Mouse (Mus musculus) CH12.LX (cell line): Measurements from ENCODE around the gene Cfap300. TPM values are rescaled to one million over a fixed set of nuclear protein-coding genes. Genes with fewer than 3 reads are reported as not detected.

Experiments used
- DNase-seq: peaks from one replicate; pipeline ENCODE4 v3.0.0-alpha.2; 2013; ENCODE audit errors: extremely low read depth
- H3K27ac ChIP-seq: 2 replicates; pipeline ENCODE4 v1.5.1; 2012; ENCODE audit warnings: low read depth, mild to moderate bottlenecking, control low read depth, moderate library complexity; ENCODE audit not compliant: insufficient read depth
- H3K27me3 ChIP-seq: replicated peaks from 2 replicates; pipeline ENCODE3; 2012; ENCODE audit warnings: inconsistent platforms
- H3K36me3 ChIP-seq, 2 experiments: replicated peaks in 1 of 2; 2 replicates each; pipeline versions ENCODE3 to v1.6.1; 2012; ENCODE audit warnings: inconsistent platforms in 1 of 2, low read length in 1 of 2, mild to moderate bottlenecking in 1 of 2, mixed read lengths in 1 of 2, moderate library complexity in 1 of 2; ENCODE audit not compliant: control insufficient read depth in 1 of 2, insufficient read depth in 1 of 2
- H3K4me1 ChIP-seq, 2 experiments: 2 replicates each; pipeline ENCODE4 v1.6.1; 2012; ENCODE audit warnings: inconsistent platforms in 1 of 2, moderate library complexity in 1 of 2; ENCODE audit not compliant: insufficient read depth in 2 of 2, control insufficient read depth in 1 of 2
- H3K4me2 ChIP-seq: 2 replicates; pipeline ENCODE4 v1.6.1; 2012; ENCODE audit warnings: low read depth, mild to moderate bottlenecking, control low read depth; ENCODE audit not compliant: poor library complexity, insufficient read depth, severe bottlenecking
- H3K4me3 ChIP-seq, 3 experiments: fragments of 150-350 bp in 1 of 3; sonication (generic) in 1 of 3; replicated peaks in 1 of 3; 2 replicates each; pipeline versions ENCODE3 to v1.5.1; 2011 to 2012; ENCODE audit warnings: low read depth in 2 of 3, low read length in 2 of 3, mild to moderate bottlenecking in 2 of 3, moderate library complexity in 2 of 3, control low read depth in 1 of 3, improper control_type of control experiment in 1 of 3, inconsistent platforms in 1 of 3, mixed read lengths in 1 of 3; ENCODE audit not compliant: poor library complexity in 1 of 3
- H3K79me2 ChIP-seq: replicated peaks from 2 replicates; pipeline ENCODE4 v1.6.1; 2012; ENCODE audit warnings: mild to moderate bottlenecking, moderate library complexity; ENCODE audit not compliant: control insufficient read depth, poor library complexity, insufficient read depth, severe bottlenecking; ENCODE audit errors: extremely low read depth
- H3K9ac ChIP-seq: 2 replicates; pipeline ENCODE4 v1.6.1; 2012; ENCODE audit warnings: low read depth, mild to moderate bottlenecking, control low read depth, moderate library complexity; ENCODE audit not compliant: insufficient read depth
- H3K9me3 ChIP-seq: replicated peaks from 2 replicates; pipeline ENCODE3; 2012; ENCODE audit warnings: low read length, inconsistent platforms, mixed read lengths
- CHD1 ChIP-seq: IDR thresholded peaks from 2 replicates; pipeline ENCODE4 v1.6.1; 2012; ENCODE audit warnings: low read depth, low read length, improper control_type of control experiment, inconsistent platforms
- CTCF ChIP-seq, 2 experiments: IDR thresholded peaks in 1 of 2; conservative IDR thresholded peaks in 1 of 2; 2 replicates each; pipeline ENCODE4 v1.5.1; 2011 to 2012; ENCODE audit warnings: low read depth in 2 of 2, low read length in 2 of 2, improper control_type of control experiment in 1 of 2, inconsistent platforms in 1 of 2, mild to moderate bottlenecking in 1 of 2, moderate library complexity in 1 of 2
- E2F4 ChIP-seq: IDR thresholded peaks from 2 replicates; pipeline ENCODE4 v1.6.1; 2011; ENCODE audit warnings: low read depth, low read length, improper control_type of control experiment; ENCODE audit not compliant: insufficient replicate concordance
- ELF1 ChIP-seq: IDR thresholded peaks from 2 replicates; pipeline ENCODE4 v1.6.1; 2014; ENCODE audit warnings: low read depth, mild to moderate bottlenecking, inconsistent platforms, low read length, improper control_type of control experiment
- ETS1 ChIP-seq: conservative IDR thresholded peaks from 2 replicates; pipeline ENCODE4 v1.6.1; 2012; ENCODE audit warnings: low read depth, mild to moderate bottlenecking, inconsistent platforms, low read length, improper control_type of control experiment, moderate library complexity
- IRF4 ChIP-seq: IDR thresholded peaks from 2 replicates; pipeline ENCODE4 v1.6.1; 2014; ENCODE audit warnings: low read depth, mild to moderate bottlenecking, inconsistent platforms, low read length, improper control_type of control experiment
- JUND ChIP-seq: conservative IDR thresholded peaks from 2 replicates; pipeline ENCODE4 v1.6.1; 2011; ENCODE audit warnings: low read depth, low read length, improper control_type of control experiment
- KAT2A ChIP-seq: IDR thresholded peaks from 2 replicates; pipeline ENCODE4 v1.6.1; 2012; ENCODE audit warnings: low read length, improper control_type of control experiment, inconsistent platforms; ENCODE audit not compliant: insufficient replicate concordance
- MAFK ChIP-seq: IDR thresholded peaks from 2 replicates; pipeline ENCODE4 v1.6.1; 2011; ENCODE audit warnings: low read length, improper control_type of control experiment; ENCODE audit not compliant: insufficient replicate concordance
- MAX ChIP-seq: IDR thresholded peaks from 2 replicates; pipeline ENCODE4 v1.6.1; 2011; ENCODE audit warnings: low read length, improper control_type of control experiment
- MAZ ChIP-seq: IDR thresholded peaks from 2 replicates; pipeline ENCODE4 v1.6.1; 2012; ENCODE audit warnings: low read depth, mild to moderate bottlenecking, inconsistent platforms, low read length, improper control_type of control experiment, moderate library complexity
- MEF2A ChIP-seq: IDR thresholded peaks from 2 replicates; pipeline ENCODE4 v1.6.1; 2014; ENCODE audit warnings: low read depth, mild to moderate bottlenecking, inconsistent platforms, low read length, improper control_type of control experiment, borderline replicate concordance
- MXI1 ChIP-seq: IDR thresholded peaks from 2 replicates; pipeline ENCODE4 v1.6.1; 2011; ENCODE audit warnings: mild to moderate bottlenecking, low read depth, low read length, improper control_type of control experiment
- MYC ChIP-seq: IDR thresholded peaks from 2 replicates; pipeline ENCODE4 v1.6.1; 2011; ENCODE audit warnings: low read depth, mild to moderate bottlenecking, improper control_type of control experiment, low read length
- NRF1 ChIP-seq: IDR thresholded peaks from 2 replicates; pipeline ENCODE4 v1.6.1; 2014; ENCODE audit warnings: low read depth, mild to moderate bottlenecking, inconsistent platforms, low read length, improper control_type of control experiment, moderate library complexity
- PAX5 ChIP-seq: IDR thresholded peaks from 2 replicates; pipeline ENCODE4 v1.6.1; 2012; ENCODE audit warnings: low read length, inconsistent platforms, mixed read lengths
- RAD21 ChIP-seq: IDR thresholded peaks from 2 replicates; pipeline ENCODE4 v1.6.1; 2011; ENCODE audit warnings: low read depth, mild to moderate bottlenecking, low read length, improper control_type of control experiment, moderate library complexity
- SIN3A ChIP-seq: IDR thresholded peaks from 2 replicates; pipeline ENCODE4 v1.6.1; 2012; ENCODE audit warnings: low read length, improper control_type of control experiment, inconsistent platforms
- SMC3 ChIP-seq: IDR thresholded peaks from 2 replicates; pipeline ENCODE4 v1.6.1; 2011; ENCODE audit warnings: low read depth, low read length, improper control_type of control experiment
- TCF12 ChIP-seq: IDR thresholded peaks from 2 replicates; pipeline ENCODE4 v1.6.1; 2014; ENCODE audit warnings: low read depth, mild to moderate bottlenecking, inconsistent platforms, low read length, improper control_type of control experiment
- UBTF ChIP-seq: IDR thresholded peaks from 2 replicates; pipeline ENCODE4 v1.6.1; 2012; ENCODE audit warnings: low read depth, mild to moderate bottlenecking, inconsistent platforms, low read length, improper control_type of control experiment, moderate library complexity
- ZC3H11A ChIP-seq: IDR thresholded peaks from 2 replicates; pipeline ENCODE4 v1.6.1; 2012; ENCODE audit warnings: low read depth, mild to moderate bottlenecking, inconsistent platforms, low read length, improper control_type of control experiment
- ZMIZ1 ChIP-seq: IDR thresholded peaks from 2 replicates; pipeline ENCODE4 v1.6.1; 2012; ENCODE audit warnings: low read depth, mild to moderate bottlenecking, inconsistent platforms, low read length, improper control_type of control experiment
- ZNF384 ChIP-seq: IDR thresholded peaks from 2 replicates; pipeline ENCODE4 v1.6.1; 2012; ENCODE audit warnings: low read depth, low read length, improper control_type of control experiment, inconsistent platforms
- dilution Hi-C: fragments of 300-500 bp; cut with MboI; formaldehyde crosslinking; loops from 2 replicates; pipeline ENCODE4 v1.14.3; 2020; ENCODE audit warnings: low sequenced_read_pairs; ENCODE audit not compliant: extremely low pct_unique_long_range_greater_than_20kb, extremely low pct_ligation_motif_present
- in situ Hi-C: fragments of 300-500 bp; cut with MboI; formaldehyde crosslinking; loops from 3 replicates; pipeline ENCODE4 v1.14.3; 2019; ENCODE audit warnings: low sequenced_read_pairs, low pct_ligation_motif_present, low pct_unique_long_range_greater_than_20kb, mixed read lengths
- polyA plus RNA-seq: library from polyadenylated mRNA; unstranded; fragments of >175 nt; gene quantifications from 2 replicates; pipeline ENCODE4 v1.2.1, GENCODE M21; 2012; ENCODE audit warnings: low read depth; ENCODE audit not compliant: insufficient read length
- total RNA-seq, 2 experiments: library from RNA; depleted of rRNA; stranded (reverse); fragments of 300-350 nt in 1 of 2; fragments of >200 nt in 1 of 2; gene quantifications; 2 replicates each; pipeline ENCODE4 v1.2.3; 2012 to 2014

The Cfap300 gene
- total and polyA plus RNA-seq, 3 experiments, result 5.3 to 9.1 (median 5.5) TPM

- H3K9me3 ChIP-seq, result peaks cover 15% of the 10 kb centered on the region
- H3K4me3 ChIP-seq, result no peak overlapping the region
- 0 out of 4 replicates have a peak, but pooled peaks cover 0 to 2% of the 10 kb centered on the region in 2 experiments for H3K4me1 ChIP-seq
- no peak overlapping the region for H3K4me2 ChIP-seq
- no peaks in the 10 kb centered on the region for H3K36me3 ChIP-seq
- H3K9ac ChIP-seq, result no peak overlapping the region
- H3K27ac ChIP-seq, result no peak overlapping the region
- TF ChIP-seq UBTF (no peak), CTCF (conservative IDR thresholded peaks at IDR 0.05 in 1 of 2, IDR thresholded peaks at IDR 0.05 in 1 of 2; ENCODE audit: low read depth in 2 of 2, low read length in 2 of 2) (no peak), KAT2A (no peak), ZC3H11A (no peak), ETS1 (no peak), CHD1 (no peak), MAZ (no peak), E2F4 (no peak), MYC (no peak), SMC3 (no peak), PAX5 (no peak), MAX (no peak), MEF2A (no peak), ZMIZ1 (no peak), RAD21 (no peak), MXI1 (no peak), NRF1 (no peak), MAFK (no peak), JUND (no peak)
- dilution Hi-C loops (no loop called here), in situ Hi-C loops (no loop called here)
- DNase-seq, result no peak
- no peaks in the 10 kb centered on the region for H3K79me2 ChIP-seq
- H3K27me3 ChIP-seq, result no peaks in the 10 kb centered on the region
Measured at GRCm38 (mm10) chr9:8003301-8004271, 39.0 kb downstream of the Cfap300 start.

GRCm38 (mm10) chr9:8002806-8003205, 39.8 kb downstream of the Cfap300 start:
- H3K36me3 ChIP-seq, result no peaks in the 10 kb centered on the region
- H3K79me2 ChIP-seq, result no peaks in the 10 kb centered on the region
- no peak for DNase-seq
- peaks cover 15% of the 10 kb centered on the region for H3K9me3 ChIP-seq
- in situ Hi-C loops (no loop called here), dilution Hi-C loops (no loop called here)
- no peaks in the 10 kb centered on the region for H3K27me3 ChIP-seq
- H3K4me1 ChIP-seq, result 0 out of 4 replicates have a peak, but pooled peaks cover 0 to 2% of the 10 kb centered on the region in 2 experiments
- H3K4me2 ChIP-seq, result no peak overlapping the region
- TF ChIP-seq SIN3A (no peak), MYC (no peak), RAD21 (no peak), IRF4 (no peak), ZNF384 (no peak), ELF1 (no peak), TCF12 (no peak)
- no peak overlapping the region for H3K4me3 ChIP-seq
- no peak overlapping the region for H3K27ac ChIP-seq
- H3K9ac ChIP-seq, result no peak overlapping the region
